Mouse (Mus musculus) left cerebral cortex, postnatal 14 days (tissue): ENCODE measurements at regions not wholly inside any gene's neighbourhood (a gene's known extent, or its start where the extent isn't known, plus 50 kb on each side); places are given as distances from the start of the nearest gene placed in this dataset.

Experiments used
- DNase-seq, 2 experiments: peaks; one replicate each; pipeline ENCODE4 v3.0.0; 2021 to 2022; ENCODE audit warnings: low spot score in 2 of 2, mixed read lengths in 1 of 2
- intact Hi-C: fragments of 180-260 bp; cut with DNase I; formaldehyde crosslinking; loops from one replicate; pipeline ENCODE4 v1.15.1; 2025

DNA sequence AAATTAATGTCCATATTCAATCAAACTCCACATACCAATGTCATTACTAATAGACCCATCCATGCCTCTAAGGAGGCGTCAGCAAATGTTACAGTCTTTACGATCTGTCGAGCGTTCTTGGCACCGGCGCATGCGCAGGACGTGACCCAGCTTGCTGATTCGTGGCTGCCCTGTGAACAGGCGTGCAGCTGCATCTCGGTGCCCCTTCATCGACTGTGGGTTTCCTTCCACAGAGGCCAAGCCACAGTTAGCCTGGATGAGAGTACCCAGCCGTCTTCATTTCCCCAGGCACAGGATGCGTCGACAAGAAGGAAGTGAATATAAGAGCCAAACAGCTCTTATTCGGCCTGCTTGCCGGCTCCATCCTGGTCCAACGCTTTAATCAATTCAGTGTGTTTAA is 193.8 kb upstream of the Jarid2 start:
- DNase-seq = no peak
- intact Hi-C loops = no loop called here

DNA sequence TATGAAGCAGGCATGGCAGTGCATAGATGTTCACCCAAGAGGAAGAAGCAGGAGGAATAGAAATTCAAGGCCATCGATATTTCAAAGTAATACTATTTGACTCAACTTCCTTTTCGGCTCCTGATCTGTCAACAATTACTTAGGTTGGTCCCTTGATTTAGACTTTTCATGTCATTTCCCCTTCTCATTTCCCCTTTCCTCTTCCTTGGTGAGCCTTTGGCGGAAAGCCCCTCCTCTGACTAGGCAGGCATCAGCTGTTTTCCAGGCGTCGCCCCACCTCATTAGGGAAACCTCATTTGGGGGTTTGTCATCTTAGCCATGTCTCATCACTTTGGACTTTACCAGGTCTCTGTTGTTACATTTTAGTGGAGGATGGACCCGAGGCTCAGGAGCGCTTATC is 191.0 kb upstream of the Jarid2 start:
- no peak for DNase-seq
- intact Hi-C loops = no loop called here

DNA sequence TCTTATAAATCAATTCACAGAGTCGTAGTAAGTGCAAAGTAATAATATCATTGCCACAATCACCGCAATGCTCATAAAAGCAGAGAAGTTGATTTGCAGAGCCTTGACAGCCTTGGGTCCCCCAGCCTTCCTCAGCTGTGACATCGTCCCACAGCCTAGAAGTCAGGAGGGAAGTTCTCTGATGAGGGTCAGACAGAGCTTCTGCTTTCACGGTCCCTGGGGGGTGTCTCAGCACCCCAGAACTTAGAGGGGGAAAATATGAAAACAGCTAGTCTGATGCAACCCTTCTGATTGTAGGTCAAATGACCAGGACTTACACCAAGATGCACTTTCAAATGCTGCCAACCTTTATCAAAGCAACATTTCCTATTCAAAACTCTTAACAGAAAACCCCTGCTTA is 188.9 kb upstream of the Jarid2 start:
- no peak for DNase-seq
- intact Hi-C loops = no loop called here

DNA sequence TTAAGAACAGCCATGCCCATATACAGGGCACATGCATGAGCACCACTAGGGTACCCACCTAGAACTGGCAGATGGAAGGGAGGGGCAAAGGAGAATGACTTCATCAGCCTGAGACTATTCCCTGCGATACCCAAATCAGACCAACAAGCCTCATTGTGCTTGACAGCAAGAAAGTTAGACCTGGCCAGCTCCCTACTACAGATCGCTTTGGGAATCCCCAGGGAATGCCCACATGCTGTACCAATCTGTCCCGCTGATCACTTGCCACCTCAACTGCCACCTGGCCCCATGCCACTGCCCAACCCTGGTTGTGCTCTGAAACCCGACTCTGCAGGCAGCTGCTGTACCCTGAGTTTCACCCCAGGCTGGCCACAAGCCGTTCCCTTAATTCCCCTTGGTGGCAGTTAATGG is 188.0 kb upstream of the Jarid2 start:
- DNase-seq = no peak
- intact Hi-C loops = no loop called here

DNA sequence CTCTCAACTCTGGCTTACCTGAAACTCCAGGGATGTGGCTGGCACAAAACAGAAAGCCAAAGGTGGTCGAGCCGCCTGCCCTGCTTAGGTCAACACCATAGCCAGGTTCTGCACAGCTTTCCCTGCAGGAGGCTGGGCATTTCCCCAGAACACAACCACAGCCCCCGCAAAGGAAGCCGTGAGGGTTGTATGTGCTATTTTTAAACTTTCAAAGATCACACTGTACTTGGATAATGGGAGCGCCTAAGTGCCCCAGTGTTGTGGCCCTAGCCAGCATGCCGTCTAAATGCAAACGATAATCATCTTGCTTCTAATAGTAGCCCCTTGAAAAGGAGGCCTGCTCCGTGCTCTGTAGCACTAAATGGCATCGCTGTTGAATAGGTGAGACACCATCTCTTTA is 184.5 kb upstream of the Jarid2 start:
- DNase-seq = no peak
- intact Hi-C loops = no loop called here

DNA sequence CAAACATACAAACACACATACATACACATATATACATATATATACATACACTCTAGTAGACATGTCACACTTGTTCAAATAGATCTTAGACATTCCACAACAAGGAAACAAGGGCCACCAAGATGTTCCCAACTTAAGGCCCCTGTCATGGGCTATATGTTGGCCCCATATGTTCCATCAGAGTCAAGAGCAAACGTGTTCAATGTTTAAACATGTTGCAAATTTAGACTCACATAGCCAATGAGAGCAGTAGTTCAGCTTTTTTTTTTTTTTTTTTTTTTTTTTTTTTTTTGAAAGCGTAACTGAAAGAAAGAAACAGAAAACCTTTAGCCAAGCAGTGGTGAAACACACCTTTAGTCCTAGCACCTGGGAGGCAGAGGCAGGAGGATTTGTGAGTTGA is 183.0 kb upstream of the Jarid2 start:
- intact Hi-C loops = no loop called here
- no peak for DNase-seq

DNA sequence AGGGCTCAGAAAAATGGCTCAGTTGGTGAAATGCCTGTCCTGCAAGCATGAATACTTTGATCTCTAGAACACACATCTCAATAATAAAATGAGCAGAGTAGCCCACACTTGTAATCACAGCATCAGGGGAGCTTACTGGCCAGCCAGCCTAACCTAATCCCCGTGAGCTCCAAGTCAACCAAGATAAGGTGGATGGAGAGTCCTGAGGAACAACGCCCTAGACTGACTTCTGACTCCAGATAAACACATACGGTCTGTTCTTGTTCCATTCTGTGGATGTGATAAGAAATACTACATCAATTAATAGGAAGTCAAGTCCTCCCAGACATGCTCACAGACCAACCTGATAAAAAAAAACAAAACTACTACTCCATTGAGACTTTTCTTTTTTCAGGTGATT is 180.4 kb upstream of the Jarid2 start:
- DNase-seq = no peak

DNA sequence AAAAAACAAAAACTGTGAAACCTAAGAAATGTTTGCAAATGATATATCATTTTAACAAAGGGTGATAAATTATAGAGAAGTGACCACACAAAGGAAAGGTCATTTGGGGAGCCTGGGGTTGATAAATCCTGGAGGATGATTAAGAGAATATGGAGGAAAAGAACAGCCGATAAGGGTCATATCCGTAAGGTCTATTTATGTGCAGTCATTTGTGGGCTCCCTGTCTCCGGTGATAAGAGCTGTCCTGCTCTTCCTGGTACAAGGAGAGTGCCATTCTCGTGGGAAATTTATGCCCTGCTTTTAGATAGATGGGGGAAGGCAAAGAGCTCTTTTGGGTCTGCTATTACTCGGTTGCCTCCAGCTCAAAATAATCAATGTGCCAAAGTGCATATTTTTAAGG is 175.9 kb upstream of the Jarid2 start:
- DNase-seq = no peak
- intact Hi-C loops = no loop called here

More for the DNA sequence above, 180.4 kb upstream of the Jarid2 start:
- intact Hi-C loops = no loop called here

DNA sequence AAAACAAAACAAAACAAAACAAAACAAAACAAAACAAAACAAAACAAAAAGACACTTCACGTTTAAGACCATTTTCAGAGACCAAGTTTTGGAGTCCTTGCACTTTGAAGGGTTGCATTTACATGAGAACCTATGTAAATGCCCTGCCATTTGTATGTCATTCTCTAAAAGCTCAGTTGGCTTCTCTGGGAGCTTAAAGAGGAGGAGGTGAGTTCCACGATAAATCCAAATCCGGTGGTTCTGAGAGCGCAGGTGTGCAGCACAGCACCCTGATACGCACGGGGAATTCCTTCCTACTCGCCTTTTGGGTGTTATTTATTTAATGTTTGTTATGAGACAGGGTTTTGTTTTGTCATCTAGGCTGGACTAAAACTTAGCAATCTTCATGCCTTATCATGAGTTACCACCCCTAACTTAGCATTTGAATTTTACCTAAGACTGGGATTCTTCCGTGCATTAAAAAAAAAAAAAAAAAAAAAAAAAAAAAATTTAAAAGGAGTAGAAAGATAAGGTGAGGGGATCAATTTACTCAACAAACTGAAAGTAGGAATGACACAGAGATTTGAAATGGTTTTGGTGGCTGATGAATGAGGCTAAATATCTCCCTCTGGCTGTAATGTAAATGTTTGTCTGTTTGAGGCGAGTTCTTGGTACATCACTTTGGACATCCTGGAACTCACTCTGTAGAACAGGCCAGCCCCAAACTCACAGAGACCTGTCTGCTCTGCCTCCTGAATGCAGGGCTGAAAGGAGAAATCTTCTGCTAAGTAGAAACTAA is 174.4 kb upstream of the Jarid2 start:
- no peak for DNase-seq

DNA sequence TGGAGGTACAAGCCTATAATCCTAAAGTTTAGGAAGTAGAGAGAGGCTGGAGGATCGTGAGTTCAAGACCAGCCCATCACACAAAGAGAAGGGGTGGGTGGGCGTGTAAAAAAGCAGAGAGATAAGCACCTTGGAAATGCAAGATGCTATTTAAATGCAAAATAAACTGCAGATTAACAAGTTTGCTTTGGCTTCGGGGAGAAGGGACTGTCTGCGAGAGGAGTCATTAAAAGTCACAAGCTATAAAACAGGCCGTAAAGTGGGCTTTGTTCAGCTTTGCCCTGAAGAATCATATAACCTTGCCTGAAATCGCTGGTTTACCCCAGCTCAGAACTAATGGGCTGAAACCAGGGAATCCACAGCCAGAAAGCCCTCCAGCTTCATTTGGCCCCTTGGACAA is 173.3 kb upstream of the Jarid2 start:
- DNase-seq = no peak
- intact Hi-C loops = no loop called here

More for the DNA sequence above, 174.4 kb upstream of the Jarid2 start:
- intact Hi-C loops = no loop called here

DNA sequence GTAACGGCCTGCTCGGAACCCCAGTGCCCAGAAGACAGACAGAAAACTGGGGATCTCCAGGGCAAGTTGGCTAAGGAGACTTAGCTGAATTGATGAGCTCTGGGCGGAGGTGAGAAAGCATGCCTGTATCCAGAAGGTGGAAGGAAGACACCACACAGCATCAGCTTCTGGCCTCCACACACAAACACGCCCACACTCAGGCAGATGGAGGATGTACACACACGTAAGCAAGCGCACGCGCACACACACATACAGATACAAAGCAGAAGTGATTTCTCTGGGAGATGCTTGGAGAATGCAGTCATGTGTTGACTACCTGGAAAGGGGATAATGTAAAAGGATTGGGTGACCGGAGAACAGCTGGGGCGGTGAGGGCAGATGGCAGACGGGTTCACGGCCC is 171.2 kb upstream of the Jarid2 start:
- intact Hi-C loops = no loop called here
- DNase-seq = peak in 1 of 2 experiments; percentile 21

DNA sequence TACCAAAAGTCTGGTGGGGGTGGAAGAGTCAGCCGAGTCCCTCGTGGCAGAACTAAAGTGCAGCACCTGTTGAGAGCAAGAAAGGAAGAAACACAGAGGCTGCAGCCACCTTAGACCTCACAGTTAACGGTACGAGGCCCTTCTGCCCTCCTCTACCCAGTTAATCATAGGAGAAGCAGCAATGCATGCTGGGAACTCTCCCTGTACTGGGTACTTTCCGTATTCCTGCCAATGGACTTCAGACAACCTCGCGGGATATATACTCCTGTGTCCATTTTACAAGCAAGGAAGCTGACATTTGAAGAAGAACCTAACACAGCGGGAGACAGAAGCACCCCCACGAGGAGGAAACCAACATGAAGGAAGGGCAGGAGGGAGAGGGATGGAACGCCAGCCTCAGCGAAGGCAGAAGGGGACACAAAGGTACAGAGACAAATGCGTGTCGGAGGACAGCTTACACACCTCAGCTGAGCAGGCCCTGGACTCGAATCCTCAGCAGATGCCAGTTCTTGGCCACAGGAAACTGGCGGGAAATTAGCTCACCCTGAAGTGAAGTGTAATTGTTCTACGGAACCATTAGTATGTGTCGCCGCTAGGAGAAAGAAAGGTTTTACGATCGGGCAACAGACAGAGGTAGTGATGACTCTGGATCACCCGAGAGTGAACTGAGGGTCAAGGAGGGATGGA is 170.6 kb upstream of the Jarid2 start:
- DNase-seq = no peak
- intact Hi-C loops = no loop called here

DNA sequence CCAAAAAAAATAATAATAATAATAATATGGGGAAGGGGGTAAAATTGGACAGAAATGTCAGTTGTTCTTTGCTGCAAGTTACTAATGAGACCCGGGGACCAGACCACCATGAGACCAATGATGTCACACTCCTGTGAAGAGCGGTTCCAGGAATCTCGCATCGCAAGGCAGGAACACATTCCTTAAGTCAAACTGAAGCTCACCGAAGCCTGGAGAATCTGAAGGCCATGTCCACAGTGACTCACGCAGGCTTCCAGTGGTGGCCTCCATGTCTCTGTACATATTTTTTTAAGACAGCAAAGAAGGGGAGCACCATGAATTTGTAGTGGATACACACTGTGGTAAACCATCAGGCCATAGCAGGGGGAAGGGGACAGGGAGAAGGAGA is 170.1 kb upstream of the Jarid2 start:
- DNase-seq = no peak
- intact Hi-C loops = no loop called here

DNA sequence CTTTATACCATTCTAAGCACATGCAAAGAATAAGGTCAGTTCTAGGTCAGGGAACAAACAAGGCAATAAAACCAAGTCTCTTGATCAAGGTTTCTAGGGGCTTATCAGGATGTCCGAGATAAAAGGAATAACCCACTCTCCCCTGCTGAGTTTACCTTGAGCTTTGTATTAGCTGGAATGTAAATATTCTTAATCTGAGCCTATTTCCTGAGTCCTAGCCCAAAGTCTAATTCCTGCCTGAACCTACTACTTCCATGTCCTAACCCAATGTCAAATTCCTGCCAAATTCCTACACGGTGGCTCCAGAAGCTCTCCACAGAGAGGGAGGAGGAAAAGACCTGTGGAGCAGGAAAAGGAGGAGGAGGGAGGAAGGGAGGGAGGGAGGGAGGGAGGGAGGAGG is 169.6 kb upstream of the Jarid2 start:
- intact Hi-C loops = no loop called here
- DNase-seq = no peak

DNA sequence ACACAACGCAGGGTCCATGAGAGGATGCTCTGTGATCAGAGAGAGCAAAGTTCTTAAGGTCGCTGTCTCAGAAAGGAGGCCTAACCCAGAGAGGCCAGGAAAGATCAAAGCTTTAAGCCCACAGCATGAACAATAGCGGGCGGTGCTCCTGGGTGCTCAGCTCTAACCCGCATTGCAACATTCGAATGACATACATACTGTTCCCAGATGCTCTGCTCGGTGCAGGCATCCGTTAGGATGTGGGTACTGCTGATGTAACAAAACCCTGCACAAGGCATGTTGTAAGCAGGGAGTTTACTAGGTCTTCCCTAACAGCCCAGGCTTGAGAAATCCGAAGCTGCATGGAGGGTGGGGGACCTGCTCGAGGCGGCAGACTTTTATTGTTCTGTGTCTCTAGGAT is 164.6 kb upstream of the Jarid2 start:
- intact Hi-C loops = no loop called here
- no peak for DNase-seq

DNA sequence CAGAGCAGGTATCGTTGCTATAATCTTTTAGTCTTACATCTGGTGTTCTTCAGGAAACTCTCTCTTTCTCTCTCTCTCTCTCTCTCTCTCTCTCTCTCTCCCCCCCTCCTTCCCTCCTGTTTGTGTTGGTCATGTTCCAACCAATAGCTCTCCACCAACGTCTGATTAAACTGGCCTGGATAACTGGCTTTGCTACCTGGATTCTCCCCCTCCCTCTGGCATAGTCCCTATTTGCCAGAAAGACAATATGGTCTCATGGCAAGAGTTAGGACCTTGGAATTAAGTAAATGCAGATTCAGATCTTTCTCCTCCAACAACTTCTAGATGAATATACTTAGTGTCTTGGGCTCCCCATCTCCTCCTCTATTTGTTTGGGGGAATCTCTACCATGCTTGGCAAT is 161.6 kb upstream of the Jarid2 start:
- DNase-seq = no peak
- intact Hi-C loops = no loop called here

DNA sequence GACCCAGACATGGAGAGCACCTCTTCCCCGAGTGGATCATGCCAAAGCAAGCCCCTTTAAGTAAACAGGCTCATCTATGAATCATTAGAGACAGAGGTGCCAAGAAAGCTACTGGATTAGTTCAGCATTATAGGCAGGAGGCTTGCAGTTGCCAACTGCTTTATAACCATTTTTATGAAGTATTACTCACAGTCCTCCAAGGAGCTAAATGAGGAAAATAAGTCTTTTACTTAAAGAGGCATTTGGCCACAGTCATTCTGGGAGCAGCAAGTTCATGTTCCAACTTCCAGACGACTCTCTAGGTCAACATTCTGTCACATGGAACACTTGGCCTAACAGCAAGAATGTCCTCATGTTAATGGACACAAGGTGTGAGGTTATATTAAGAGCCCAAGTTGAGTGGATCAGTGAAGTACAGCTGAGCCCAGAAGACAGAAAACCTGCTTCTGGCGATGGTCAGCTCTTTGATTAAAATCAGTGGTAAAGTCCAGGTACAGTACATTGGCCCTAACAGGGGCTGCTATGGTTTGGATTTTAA is 160.0 kb upstream of the Jarid2 start:
- no peak for DNase-seq
- intact Hi-C loops = no loop called here

DNA sequence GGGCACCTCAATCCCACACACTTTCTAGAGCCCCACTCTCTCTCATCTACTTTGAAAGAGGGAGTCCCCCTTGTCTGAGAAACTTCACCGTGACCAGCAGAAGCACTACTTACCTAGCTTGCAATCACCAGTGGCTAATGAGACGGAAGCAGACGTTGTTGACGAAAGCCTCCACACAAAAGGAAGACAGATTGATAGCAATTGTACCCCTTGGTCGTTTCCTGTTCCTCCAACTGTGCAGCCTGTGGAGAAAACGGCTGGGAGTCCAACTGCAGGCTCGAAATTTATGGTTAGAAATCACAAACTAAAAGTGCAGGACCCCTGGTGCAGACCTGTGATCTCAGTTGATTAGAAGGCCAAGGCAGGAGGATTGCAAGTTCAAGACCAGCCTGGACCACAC is 155.8 kb upstream of the Jarid2 start:
- no peak for DNase-seq
- intact Hi-C loops = no loop called here

DNA sequence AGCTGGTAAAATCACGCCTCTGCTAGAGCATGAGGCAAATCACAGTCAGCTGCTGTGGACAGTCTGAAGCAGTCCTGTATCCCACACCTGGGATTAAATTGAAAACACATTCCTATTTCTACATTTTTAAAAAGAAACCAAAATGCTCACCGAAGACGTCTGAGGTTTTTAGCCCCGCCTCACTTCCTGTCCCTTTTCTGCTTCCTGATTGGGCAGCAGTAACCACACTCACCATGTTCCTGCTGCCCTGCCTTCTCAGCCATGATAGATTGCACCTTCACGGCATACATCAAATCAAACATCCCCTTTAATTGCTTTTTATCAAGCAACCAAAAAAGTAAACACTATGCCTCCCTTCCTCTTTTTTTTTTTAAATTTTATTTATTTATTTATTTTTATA is 150.1 kb upstream of the Jarid2 start:
- DNase-seq = no peak
- intact Hi-C loops = no loop called here

DNA sequence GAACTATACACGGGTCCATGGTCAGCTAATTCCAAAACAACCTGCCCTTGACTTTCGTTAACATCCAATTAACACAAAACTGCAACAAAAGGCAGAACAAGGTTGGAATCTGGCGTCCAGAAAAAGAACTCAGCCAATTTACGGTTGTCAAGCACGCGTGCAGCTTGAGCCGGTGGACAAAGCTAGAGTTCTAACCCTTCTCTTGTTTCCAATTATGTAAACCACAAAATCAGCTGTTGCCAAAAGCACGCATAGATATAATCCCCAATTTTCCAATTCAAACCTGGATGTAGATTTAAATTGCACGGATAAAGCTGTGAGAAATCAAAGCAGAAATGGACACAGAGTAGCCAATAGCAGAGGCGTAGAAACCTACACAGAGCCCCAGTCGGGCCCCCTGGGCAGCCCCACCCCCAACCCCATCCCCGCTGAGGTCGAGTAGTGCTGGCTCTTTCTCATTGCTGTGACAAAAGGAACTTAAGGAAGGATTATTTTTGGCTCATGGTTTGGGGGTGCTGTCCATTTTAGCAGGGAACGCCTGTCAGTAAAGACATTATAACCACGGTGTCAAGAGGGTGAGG is 149.0 kb upstream of the Jarid2 start:
- intact Hi-C loops = no loop called here

DNA sequence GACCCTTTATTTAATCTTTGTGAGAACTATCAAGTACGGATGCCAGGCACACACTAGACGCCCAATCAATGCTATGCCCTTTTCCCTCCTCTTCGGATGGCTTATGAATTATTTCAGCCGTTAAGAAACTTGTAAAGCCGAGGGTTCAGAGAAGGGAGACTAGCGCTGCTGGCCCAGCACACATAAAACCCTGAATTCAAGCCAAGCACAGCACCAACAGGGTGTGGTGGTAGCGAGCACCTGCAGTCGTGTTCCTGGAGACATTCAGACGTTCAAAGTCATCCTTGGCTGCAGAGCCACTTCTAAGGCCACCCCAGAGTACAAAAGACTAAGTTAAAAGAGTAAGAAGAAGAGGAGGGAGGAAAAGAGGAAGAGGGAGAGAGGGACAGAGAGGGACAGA is 148.5 kb upstream of the Jarid2 start:
- intact Hi-C loops = no loop called here
- no peak for DNase-seq

More for the DNA sequence above, 149.0 kb upstream of the Jarid2 start:
- DNase-seq = no peak
